Mouse (Mus musculus): ENCODE measurements around the gene Slamf1.

DNA sequence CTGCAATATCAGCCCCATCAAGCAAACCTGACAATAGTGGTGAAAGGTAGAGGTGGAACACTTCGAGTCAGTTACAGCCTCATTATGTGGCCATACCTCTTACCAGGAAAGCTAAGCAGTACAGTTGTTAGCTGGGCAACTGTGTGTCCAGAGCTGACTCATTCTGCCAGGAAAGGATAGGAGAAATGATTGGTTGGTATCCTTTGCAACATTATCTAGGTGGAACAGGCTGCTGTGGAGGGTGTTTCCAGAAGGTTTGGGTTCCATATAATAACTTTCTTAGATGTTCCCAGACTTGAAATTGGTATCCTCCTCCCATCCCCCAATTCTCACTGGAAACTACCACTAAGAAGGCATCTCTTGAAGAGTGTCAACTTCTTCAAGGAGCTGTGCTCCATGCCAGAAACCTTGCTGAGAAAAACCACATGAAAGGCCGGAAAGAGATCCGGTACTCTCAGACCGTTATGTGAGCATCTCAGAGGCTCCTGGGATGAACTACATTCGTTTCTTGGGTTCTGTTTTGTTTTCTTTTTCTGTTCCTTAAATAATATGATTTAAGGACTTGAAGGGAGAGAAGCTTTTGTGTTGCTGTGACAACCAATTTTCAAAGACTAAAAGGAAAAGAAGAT lies 15.5 kb downstream of the Slamf1 start:
- TF ChIP-seq POLR2A (IDR thresholded peaks at IDR 0.05; ENCODE audit: extremely low read depth, insufficient read depth, low read length) (no peak), CTCF (IDR thresholded peaks at IDR 0.05; ENCODE audit: low read depth, low read length) (no peak)
